Mouse (Mus musculus) ES-Bruce4 (cell line): Measurements from ENCODE around the gene Psmb2.

Source experiments
- CTCF ChIP-seq: IDR thresholded peaks from one replicate; pipeline ENCODE4 v1.8.1; 2011; ENCODE audit warnings: low read depth, low read length
- EP300 ChIP-seq: IDR thresholded peaks from 2 replicates; pipeline ENCODE4 v1.6.1; 2011; ENCODE audit warnings: low read depth, low read length; ENCODE audit not compliant: insufficient read depth
- POLR2A ChIP-seq: IDR thresholded peaks from one replicate; pipeline ENCODE4 v1.8.1; 2011; ENCODE audit warnings: low read length; ENCODE audit not compliant: insufficient read depth

DNA sequence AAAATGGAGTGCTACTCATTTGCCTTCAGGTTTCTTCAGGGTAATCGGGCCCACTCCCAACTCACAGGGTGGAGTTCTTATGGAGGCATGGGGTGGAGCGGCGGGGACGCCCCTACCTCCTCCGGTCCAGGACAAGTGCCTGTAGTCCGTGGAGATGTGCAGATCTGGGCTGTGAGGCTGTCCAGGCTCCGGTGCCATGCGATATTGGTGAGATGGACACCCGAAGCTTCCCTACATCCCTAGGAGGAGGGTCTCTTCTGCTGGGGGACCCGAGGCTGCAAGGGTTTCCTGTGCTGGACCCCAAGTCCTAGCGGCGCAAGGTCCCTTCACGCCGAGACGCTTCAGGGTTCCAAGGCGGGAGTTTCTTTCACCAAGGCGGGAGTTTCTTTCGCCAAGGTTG is 54.7 kb downstream of the Psmb2 start:
- TF ChIP-seq EP300 (no peak), POLR2A (no peak), CTCF (no peak)
